Mouse (Mus musculus): ENCODE data around the gene Aip. TPM values are rescaled to one million over a fixed set of nuclear protein-coding genes. Genes with fewer than 3 reads are reported as not detected.

The Aip gene
- polyA plus RNA-seq, 1 experiment from 2014 or later = 91.2 TPM

GRCm38 (mm10) chr19:4082219-4082965, 43.3 kb downstream of the Aip start:
- 82% methylated on average over 11 of the region's 11 CpGs for WGBS
- Histone ChIP-seq H3K4me3 (ENCODE audit: low read depth, low read length) (no peak overlapping the region), H3K27ac (replicated peaks; ENCODE audit: low read depth, low read length) (no peak overlapping the region), H3K9me3 (ENCODE audit: control insufficient read depth, low read length) (no peaks in the 10 kb centered on the region), H3K36me3 (ENCODE audit: control insufficient read depth, insufficient read depth, low read length) (no peaks in the 10 kb centered on the region), H3K27me3 (ENCODE audit: control insufficient read depth, insufficient read depth, low read length) (peaks cover 3% of the 10 kb centered on the region; the same call in 1 of the 2 replicates), H3K4me1 (ENCODE audit: control insufficient read depth, insufficient read depth, low read length) (no peaks in the 10 kb centered on the region), H3K4me2 (ENCODE audit: low read depth, severe bottlenecking) (no peak overlapping the region), H3K9ac (ENCODE audit: low read length) (no peak overlapping the region)
- DNase-seq (ENCODE audit: low spot score) (no peak), ATAC-seq (ENCODE audit: insufficient number of reproducible peaks, low FRiP score, low TSS enrichment, low read depth) (no peak)

GRCm38 (mm10) chr19:4081394-4081793, 44.3 kb downstream of the Aip start, which contains the start of gene Cabp2:
Gene Cabp2, plus strand, starts transcription at chr19:4081578.
- Histone ChIP-seq H3K4me1 (ENCODE audit: control insufficient read depth, insufficient read depth, low read length) (no peaks in the 10 kb centered on the region), H3K4me2 (ENCODE audit: low read depth, severe bottlenecking) (no peak within 1 kb of the TSS), H3K36me3 (ENCODE audit: control insufficient read depth, insufficient read depth, low read length) (no peaks in the 10 kb centered on the region), H3K4me3 (ENCODE audit: low read depth, low read length) (no peak within 1 kb of the TSS), H3K9ac (ENCODE audit: low read length) (no peak within 1 kb of the TSS), H3K27me3 (ENCODE audit: control insufficient read depth, insufficient read depth, low read length) (peaks cover 3% of the 10 kb centered on the region; the same call in 1 of the 2 replicates), H3K27ac (replicated peaks; ENCODE audit: low read depth, low read length) (no peak within 1 kb of the TSS), H3K9me3 (ENCODE audit: control insufficient read depth, low read length) (no peaks in the 10 kb centered on the region)
- DNase-seq (ENCODE audit: low spot score) (no peak), ATAC-seq (ENCODE audit: insufficient number of reproducible peaks, low FRiP score, low TSS enrichment, low read depth) (no peak)
- WGBS = 64% methylated on average over 3 of the region's 3 CpGs

- H3K36me3 ChIP-seq (ENCODE audit: control insufficient read depth, insufficient read depth, low read length) = no peaks in the 10 kb centered on the region
- 66% methylated on average over 8 of the region's 8 CpGs for WGBS
- ATAC-seq (ENCODE audit: insufficient number of reproducible peaks, low FRiP score, low TSS enrichment, low read depth) (no peak), DNase-seq (ENCODE audit: low spot score) (no peak)
- H3K9me3 ChIP-seq (ENCODE audit: control insufficient read depth, low read length) = no peaks in the 10 kb centered on the region
- H3K4me1 ChIP-seq (ENCODE audit: control insufficient read depth, insufficient read depth, low read length) = no peaks in the 10 kb centered on the region
- peaks cover 3% of the 10 kb centered on the region; the same call in 1 of the 2 replicates for H3K27me3 ChIP-seq (ENCODE audit: control insufficient read depth, insufficient read depth, low read length)
- H3K4me3 ChIP-seq (ENCODE audit: low read depth, low read length) = no peak overlapping the region
- no peak overlapping the region for H3K4me2 ChIP-seq (ENCODE audit: low read depth, severe bottlenecking)
- no peak overlapping the region for H3K9ac ChIP-seq (ENCODE audit: low read length)
- no peak overlapping the region for H3K27ac ChIP-seq (replicated peaks; ENCODE audit: low read depth, low read length)
These were observed 45.1 kb downstream of the Aip start for GRCm38 (mm10) chr19:4080511-4081009.

- DNase-seq (ENCODE audit: low spot score) (no peak), ATAC-seq (ENCODE audit: insufficient number of reproducible peaks, low FRiP score, low TSS enrichment, low read depth) (no peak)
- H3K36me3 ChIP-seq (ENCODE audit: control insufficient read depth, insufficient read depth, low read length) = no peaks in the 10 kb centered on the region
- 84% methylated on average over 1 of the region's 1 CpGs for WGBS
- H3K4me1 ChIP-seq (ENCODE audit: control insufficient read depth, insufficient read depth, low read length) = no peaks in the 10 kb centered on the region
- H3K9ac ChIP-seq (ENCODE audit: low read length) = no peak overlapping the region
- H3K27ac ChIP-seq (replicated peaks; ENCODE audit: low read depth, low read length) = no peak overlapping the region
- no peak overlapping the region for H3K4me3 ChIP-seq (ENCODE audit: low read depth, low read length)
- no peak overlapping the region for H3K4me2 ChIP-seq (ENCODE audit: low read depth, severe bottlenecking)
- H3K27me3 ChIP-seq (ENCODE audit: control insufficient read depth, insufficient read depth, low read length) = peaks cover 3% of the 10 kb centered on the region; the same call in 1 of the 2 replicates
- no peaks in the 10 kb centered on the region for H3K9me3 ChIP-seq (ENCODE audit: control insufficient read depth, low read length)
These were observed 46.1 kb downstream of the Aip start for GRCm38 (mm10) chr19:4079594-4079993.

- WGBS = 88% methylated on average over 1 of the region's 1 CpGs
- ATAC-seq (ENCODE audit: insufficient number of reproducible peaks, low FRiP score, low TSS enrichment, low read depth) = no peak
- H3K4me3 ChIP-seq (ENCODE audit: low read depth, low read length) = no peak overlapping the region
These were observed 50.1 kb downstream of the Aip start for GRCm38 (mm10) chr19:4075531-4075930.

GRCm38 (mm10) chr19:4072706-4073424, 52.8 kb downstream of the Aip start:
- Histone ChIP-seq H3K36me3 (ENCODE audit: control insufficient read depth, insufficient read depth, low read length) (no peaks in the 10 kb centered on the region), H3K27ac (replicated peaks; ENCODE audit: low read depth, low read length) (no peak overlapping the region), H3K9me3 (ENCODE audit: control insufficient read depth, low read length) (no peaks in the 10 kb centered on the region), H3K9ac (ENCODE audit: low read length) (no peak overlapping the region), H3K4me2 (ENCODE audit: low read depth, severe bottlenecking) (no peak overlapping the region), H3K27me3 (ENCODE audit: control insufficient read depth, insufficient read depth, low read length) (no peaks in the 10 kb centered on the region), H3K4me1 (ENCODE audit: control insufficient read depth, insufficient read depth, low read length) (no peaks in the 10 kb centered on the region; the same call in 1 of the 2 replicates), H3K4me3 (ENCODE audit: low read depth, low read length) (no peak overlapping the region)
- DNase-seq (ENCODE audit: low spot score) = no peak
- ATAC-seq (ENCODE audit: insufficient number of reproducible peaks, low FRiP score, low TSS enrichment, low read depth) = no peak
- WGBS = 64% methylated on average over 6 of the region's 6 CpGs

More at GRCm38 (mm10) chr19:4075531-4075930, 50.1 kb downstream of the Aip start:
- H3K27ac ChIP-seq (replicated peaks; ENCODE audit: low read depth, low read length) = no peak overlapping the region
- no peaks in the 10 kb centered on the region for H3K36me3 ChIP-seq (ENCODE audit: control insufficient read depth, insufficient read depth, low read length)
- no peak for DNase-seq (ENCODE audit: low spot score)
- no peaks in the 10 kb centered on the region; the same call in 1 of the 2 replicates for H3K4me1 ChIP-seq (ENCODE audit: control insufficient read depth, insufficient read depth, low read length)
- H3K27me3 ChIP-seq (ENCODE audit: control insufficient read depth, insufficient read depth, low read length) = no peaks in the 10 kb centered on the region
- no peak overlapping the region for H3K4me2 ChIP-seq (ENCODE audit: low read depth, severe bottlenecking)
- H3K9ac ChIP-seq (ENCODE audit: low read length) = no peak overlapping the region
- H3K9me3 ChIP-seq (ENCODE audit: control insufficient read depth, low read length) = no peaks in the 10 kb centered on the region

- Histone ChIP-seq H3K9ac (ENCODE audit: low read length) (no peak overlapping the region), H3K9me3 (ENCODE audit: control insufficient read depth, low read length) (no peaks in the 10 kb centered on the region), H3K4me3 (ENCODE audit: low read depth, low read length) (no peak overlapping the region), H3K4me1 (ENCODE audit: control insufficient read depth, insufficient read depth, low read length) (no peaks in the 10 kb centered on the region; the same call in 1 of the 2 replicates), H3K4me2 (ENCODE audit: low read depth, severe bottlenecking) (no peak overlapping the region), H3K27me3 (ENCODE audit: control insufficient read depth, insufficient read depth, low read length) (no peaks in the 10 kb centered on the region), H3K36me3 (ENCODE audit: control insufficient read depth, insufficient read depth, low read length) (no peaks in the 10 kb centered on the region), H3K27ac (replicated peaks; ENCODE audit: low read depth, low read length) (no peak overlapping the region)
- no peak for DNase-seq (ENCODE audit: low spot score)
- 92% methylated on average over 6 of the region's 6 CpGs for WGBS
- ATAC-seq (ENCODE audit: insufficient number of reproducible peaks, low FRiP score, low TSS enrichment, low read depth) = no peak
These were observed 54.3 kb downstream of the Aip start for GRCm38 (mm10) chr19:4071406-4071805.

GRCm38 (mm10) chr19:4070756-4071155, 54.9 kb downstream of the Aip start:
- Histone ChIP-seq H3K4me3 (ENCODE audit: low read depth, low read length) (no peak overlapping the region), H3K9ac (ENCODE audit: low read length) (no peak overlapping the region), H3K36me3 (ENCODE audit: control insufficient read depth, insufficient read depth, low read length) (no peaks in the 10 kb centered on the region), H3K27ac (replicated peaks; ENCODE audit: low read depth, low read length) (no peak overlapping the region), H3K27me3 (ENCODE audit: control insufficient read depth, insufficient read depth, low read length) (no peaks in the 10 kb centered on the region), H3K4me1 (ENCODE audit: control insufficient read depth, insufficient read depth, low read length) (no peaks in the 10 kb centered on the region; the same call in 1 of the 2 replicates), H3K4me2 (ENCODE audit: low read depth, severe bottlenecking) (no peak overlapping the region), H3K9me3 (ENCODE audit: control insufficient read depth, low read length) (no peaks in the 10 kb centered on the region)
- WGBS = 82% methylated on average over 8 of the region's 8 CpGs
- no peak for DNase-seq (ENCODE audit: low spot score)
- ATAC-seq (ENCODE audit: insufficient number of reproducible peaks, low FRiP score, low TSS enrichment, low read depth) = no peak

Measured in limb, embryonic 11.5 days (tissue).